Mouse (Mus musculus): ENCODE measurements around the gene Kcna7.

DNA sequence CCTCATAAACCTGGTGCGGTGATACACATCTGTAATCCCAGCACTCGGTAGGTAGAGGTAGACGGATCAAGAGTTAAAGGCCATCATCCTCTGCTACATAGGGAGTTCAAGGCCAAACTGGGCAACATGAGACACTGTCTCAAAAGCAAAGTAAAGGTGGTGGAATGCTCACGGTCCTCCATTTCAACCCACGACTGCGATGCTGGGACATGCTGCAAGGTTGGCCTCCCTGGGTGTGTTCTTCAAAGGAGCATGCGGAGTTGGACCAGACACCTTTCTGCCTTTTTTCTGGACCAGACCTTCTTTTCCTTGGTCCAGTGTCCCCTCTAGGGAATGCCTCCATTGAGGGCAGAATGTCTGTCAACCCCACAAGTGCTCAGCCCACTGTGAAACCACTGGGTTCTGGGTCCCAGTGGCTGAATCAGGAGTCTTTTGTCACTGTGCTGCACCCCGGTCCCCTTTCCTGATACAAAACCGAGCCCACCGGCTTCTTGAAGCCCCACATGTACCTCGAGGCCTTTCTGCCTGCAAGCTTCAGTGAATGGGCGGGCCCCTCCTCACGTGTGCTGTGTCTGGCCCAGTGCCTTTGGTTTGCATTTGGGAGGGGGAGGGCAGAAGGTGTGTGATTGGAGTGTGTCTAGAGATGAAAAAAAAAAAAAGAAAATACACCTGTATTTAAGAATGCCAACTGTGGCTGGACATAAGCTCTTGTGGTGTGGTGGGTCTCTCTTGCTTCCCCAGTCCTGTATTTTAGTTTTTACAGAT, 50.7 kb downstream of the Kcna7 start:
- TF ChIP-seq CTCF (IDR thresholded peaks at IDR 0.05; ENCODE audit: control insufficient read depth, insufficient read depth, low read length) (no peak), POLR2A (IDR thresholded peaks at IDR 0.05; ENCODE audit: borderline replicate concordance, control insufficient read depth, low read depth, low read length) (no peak)
